Mouse (Mus musculus): Measurements from ENCODE around the gene Rexo4. TPM values are rescaled to one million over a fixed set of nuclear protein-coding genes. Genes with fewer than 3 reads are reported as not detected.

Rexo4 gene
- total RNA-seq, 2 experiments from 2014 or later: 13.6 to 16.4 TPM

DNA sequence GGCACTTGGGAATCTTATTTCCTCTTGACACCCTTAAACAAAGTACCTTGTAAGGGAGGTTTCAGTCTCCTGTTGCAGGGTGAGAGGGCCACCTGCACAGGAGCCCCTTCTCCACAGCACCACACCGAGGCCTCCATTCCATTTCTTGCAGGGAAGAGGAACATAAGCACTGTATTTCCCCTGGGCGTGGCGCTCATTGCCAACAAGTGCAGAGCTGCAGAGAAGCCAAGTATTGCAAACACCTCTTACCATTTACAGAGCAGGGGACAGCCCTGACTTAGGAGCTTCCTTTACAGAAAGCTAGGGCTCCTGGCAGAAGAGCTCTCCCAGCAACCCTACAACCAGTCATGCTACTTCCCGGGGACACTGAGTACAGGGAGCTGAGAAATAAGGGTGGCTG lies 12.0 kb downstream of the Rexo4 start:
- intact Hi-C loops (cut with DNase I): no loop called here
- DNase-seq: no peak

DNA sequence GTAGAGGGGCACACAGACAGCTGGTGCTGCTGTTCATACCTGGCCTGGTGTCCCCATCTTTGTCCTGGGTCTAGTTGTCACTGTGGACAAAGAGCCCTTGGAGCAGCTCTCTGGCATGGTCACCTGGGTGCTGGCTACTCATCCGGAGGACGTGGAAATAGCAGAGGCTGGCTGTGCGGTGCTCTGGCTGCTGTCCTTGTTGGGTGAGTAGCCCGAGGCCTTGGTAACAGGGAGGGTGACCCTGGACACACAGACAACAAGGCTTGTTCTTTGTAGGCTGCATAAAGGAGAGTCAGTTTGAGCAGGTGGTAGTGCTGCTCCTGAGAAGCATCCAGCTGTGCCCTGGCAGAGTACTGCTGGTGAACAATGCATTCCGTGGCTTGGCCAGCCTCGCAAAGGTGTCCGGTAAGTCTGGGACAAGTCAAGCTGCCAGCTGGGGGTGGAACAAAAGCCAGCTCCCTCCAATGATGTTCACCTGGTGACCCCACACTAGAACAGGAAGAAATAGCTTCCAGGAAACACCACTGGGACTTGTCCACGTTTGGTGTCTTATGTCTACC lies 12.8 kb downstream of the Rexo4 start:
- intact Hi-C loops (cut with DNase I): no loop called here
- DNase-seq: no peak

DNA sequence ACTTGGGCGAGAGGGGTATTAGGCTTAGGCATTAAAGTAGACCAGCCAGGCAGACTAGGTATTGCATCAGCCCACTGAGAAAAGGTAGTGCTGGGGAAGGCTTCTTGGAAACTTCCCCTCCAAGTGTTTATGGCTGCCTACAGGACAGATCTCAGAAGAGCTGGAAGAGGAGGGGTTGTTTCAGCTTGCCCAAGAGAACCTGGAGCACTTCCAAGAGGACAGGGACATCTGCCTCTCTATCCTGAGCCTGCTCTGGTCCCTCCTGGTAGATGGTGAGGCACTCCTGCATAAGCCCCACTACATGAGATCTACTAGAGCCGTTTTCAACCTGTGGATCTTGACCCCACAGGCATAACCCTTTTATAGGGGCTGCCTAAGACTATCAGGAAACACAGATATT lies 13.8 kb downstream of the Rexo4 start:
- intact Hi-C loops (cut with DNase I): no loop called here
- no peak for DNase-seq

DNA sequence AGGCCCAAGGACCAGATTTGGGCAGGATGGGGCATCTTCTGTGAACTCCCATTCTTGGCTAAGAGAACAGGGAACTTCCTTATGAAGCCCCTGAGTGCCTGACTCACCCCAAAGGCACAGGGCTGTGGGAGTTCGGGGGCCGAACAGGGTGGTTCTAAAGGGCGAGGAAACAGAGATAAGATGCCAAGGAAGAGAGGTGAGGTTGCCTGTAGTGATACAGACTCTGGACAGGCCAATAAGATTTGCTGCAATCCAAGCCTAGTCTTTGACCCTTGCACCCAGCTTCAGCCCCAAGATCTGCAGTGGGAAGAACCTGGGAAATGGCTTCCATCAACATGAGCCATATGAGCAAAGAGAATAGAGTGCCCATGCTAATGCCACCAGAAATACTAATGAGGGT lies 20.9 kb downstream of the Rexo4 start:
- no peak for DNase-seq
- intact Hi-C loops (cut with DNase I): no loop called here

DNA sequence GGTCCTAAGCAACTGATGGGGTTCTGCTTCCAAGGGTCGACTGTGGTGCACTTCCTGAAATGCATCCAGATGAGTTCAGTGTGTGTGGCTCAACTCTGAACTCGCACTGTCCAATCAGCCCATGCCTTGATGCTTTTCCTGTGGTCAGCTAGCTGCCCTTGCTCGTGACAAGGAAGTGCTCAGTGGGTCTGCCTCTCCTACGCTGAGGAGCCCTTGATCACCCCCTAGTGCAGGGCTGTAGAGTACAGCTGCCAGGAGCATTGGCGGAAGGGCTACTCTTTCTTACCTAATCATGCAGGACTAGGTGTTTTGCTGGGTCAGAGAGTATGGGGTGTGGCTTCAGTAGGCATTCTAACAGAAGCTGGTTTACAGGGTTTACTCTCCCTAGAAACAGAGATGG lies 22.6 kb downstream of the Rexo4 start:
- intact Hi-C loops (cut with DNase I): no loop called here
- no peak for DNase-seq

DNA sequence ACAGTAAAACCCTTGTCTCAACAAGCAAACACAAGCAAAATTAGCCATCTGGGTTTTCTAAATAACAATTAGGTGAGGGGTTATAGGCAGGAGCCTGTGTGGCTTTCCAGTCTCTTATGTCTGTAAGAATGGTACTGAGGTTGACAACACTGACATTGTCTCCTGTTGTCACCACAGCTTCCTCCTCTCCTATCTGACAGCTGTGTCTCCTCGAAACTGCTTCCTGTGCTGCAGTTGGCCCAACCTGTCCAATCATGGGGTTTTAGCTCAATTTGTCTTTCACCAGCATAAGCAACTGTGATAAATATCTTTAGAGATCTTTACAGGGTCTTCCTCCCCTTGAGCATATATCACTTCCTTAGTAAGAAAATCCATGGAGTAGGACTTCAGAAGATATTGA lies 27.8 kb downstream of the Rexo4 start:
- no peak for DNase-seq
- intact Hi-C loops (cut with DNase I): loop anchor here (10.0 kb wide), 1 partner anchor 298 kb away; no protein-coding TSS in a partner anchor

DNA sequence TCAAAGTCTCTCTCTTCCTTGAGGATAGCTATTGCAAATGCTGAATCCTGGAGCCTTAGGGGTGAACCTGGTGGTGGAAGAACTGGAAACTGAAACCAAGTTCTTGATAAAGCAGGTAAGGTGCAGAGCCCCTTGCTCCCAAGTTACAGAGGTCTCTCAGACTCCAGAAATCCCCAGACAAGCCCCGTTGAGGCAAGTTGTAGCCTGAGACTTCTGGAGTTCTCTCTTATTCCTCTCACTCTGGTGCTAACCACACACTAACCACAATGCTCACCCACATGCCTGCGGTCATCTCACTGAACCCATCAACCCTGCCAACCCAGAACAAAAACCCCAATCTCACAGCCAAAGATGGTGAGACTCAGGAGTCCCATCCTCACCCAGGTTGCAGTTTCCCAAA lies 28.9 kb downstream of the Rexo4 start:
- DNase-seq: no peak
- intact Hi-C loops (cut with DNase I): loop anchor here (10.0 kb wide), 1 partner anchor 300 kb away; no protein-coding TSS in a partner anchor

DNA sequence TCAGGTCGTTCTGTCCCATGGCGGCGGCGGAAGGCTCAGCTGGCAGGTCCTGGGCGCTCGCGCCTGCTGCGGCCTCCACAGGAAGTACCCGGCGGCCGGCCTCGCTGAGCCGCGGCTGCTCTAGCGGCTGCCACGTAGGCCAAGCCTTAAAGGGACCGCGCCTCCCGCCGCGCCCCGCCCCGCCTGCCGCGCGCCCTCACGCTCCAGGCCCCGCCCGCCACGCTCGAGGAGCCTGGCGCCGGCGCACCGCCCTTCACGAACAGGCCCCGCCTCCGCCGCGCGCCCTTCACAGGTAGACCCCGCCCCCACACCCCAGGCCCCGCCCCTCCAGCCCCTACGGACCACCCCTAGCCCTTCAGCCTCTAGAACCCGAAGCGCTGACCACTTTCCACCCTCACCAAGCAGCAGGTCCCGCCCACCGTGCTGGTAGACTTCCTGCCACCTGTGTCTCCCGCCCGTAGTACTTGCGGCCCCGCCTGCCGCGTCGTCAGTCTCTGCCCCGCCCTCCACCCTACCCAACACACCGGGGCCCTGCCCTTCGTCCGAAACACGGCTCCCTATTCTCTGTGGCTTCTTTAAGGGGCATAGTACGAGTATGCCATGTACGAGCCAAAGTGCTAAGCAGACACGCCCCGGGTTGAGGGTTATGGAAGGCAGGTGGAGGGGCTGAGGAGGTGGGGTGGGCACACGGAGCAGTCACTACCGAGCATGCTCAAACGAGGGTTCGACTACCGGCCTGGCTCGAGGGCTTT lies 30.7 kb downstream of the Rexo4 start, which contains the start of the genes Surf4 and Stkld1:
TSS of gene Surf4 (minus strand) at position 625 of the 752 bp plus-strand sequence.
TSS of gene Stkld1 (plus strand) at position 744 of the 752 bp plus-strand sequence.
- intact Hi-C loops (cut with DNase I): loop anchor here (1.0 to 10.0 kb wide), 3 partner anchors 17 to 301 kb away; partner anchors contain the start of genes Surf1 and Surf2
- DNase-seq: peak; percentile 93 to 96

DNA sequence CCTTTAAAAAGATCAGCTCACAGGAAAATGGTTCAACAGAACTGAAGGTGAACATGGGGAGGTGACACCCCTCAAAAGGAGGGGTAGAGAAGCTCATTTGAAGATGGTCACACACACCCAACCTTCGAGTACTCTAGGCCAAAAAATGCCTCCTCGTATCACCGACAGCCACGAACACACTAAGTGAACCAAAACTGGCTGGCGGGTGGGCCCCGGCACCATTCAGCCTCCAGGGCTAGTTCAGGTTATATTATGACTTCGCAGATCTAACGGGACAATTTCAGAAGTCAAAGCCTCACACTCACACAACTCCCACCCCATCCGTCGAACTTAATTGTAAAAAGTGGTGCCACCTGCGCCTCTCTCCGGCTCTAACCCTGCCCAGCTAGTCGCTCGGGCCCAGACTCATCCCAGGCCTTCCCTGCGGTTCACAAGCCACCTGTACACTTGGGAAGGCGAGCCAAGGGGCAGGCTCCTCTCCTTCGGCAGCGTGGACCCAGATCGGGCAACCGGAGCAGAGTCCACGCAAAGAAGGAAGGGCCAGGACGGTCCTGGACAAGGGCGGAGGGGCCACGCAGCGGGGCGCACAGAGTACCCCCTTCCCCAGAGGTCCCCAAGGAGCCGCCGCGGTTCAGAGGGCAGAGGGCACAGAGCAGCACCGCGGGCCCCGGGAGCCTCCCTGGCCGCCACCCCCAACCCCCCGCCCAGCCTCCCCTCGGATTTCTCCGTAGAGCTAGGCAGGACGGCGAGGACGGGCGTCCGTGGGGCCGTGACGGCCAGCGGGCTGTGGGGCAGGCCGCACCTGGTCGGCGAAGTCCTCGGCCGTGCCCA lies 31.5 kb downstream of the Rexo4 start:
- DNase-seq: peak in 1 of 2 experiments; percentile 48
- intact Hi-C loops (cut with DNase I): loop anchor here (1.0 to 10.0 kb wide), 3 partner anchors 16 to 302 kb away; partner anchors contain the start of genes Surf1 and Surf2

DNA sequence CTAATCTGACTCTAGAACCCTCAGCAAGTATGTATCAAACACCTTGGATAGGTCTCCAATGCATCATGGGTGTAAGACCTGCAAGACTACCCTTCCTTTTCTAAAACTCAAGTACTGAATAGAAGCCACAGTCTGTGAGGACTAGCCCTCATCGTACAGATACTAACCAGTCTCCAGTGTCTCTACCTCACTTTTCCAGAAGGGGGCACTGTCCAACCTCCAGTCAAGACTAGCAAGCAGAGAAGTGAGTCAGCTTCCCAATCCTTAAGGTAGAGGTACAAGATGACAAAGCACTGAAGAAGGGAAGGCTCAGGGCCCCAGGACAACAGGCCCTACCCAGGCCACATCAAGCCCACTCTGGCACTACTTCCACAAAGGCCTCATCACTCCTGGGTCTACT lies 33.8 kb downstream of the Rexo4 start:
- DNase-seq: peak; percentile 41 to 70
- intact Hi-C loops (cut with DNase I): loop anchor here (1.0 to 10.0 kb wide), 2 partner anchors 108 to 304 kb away; no protein-coding TSS in a partner anchor

DNA sequence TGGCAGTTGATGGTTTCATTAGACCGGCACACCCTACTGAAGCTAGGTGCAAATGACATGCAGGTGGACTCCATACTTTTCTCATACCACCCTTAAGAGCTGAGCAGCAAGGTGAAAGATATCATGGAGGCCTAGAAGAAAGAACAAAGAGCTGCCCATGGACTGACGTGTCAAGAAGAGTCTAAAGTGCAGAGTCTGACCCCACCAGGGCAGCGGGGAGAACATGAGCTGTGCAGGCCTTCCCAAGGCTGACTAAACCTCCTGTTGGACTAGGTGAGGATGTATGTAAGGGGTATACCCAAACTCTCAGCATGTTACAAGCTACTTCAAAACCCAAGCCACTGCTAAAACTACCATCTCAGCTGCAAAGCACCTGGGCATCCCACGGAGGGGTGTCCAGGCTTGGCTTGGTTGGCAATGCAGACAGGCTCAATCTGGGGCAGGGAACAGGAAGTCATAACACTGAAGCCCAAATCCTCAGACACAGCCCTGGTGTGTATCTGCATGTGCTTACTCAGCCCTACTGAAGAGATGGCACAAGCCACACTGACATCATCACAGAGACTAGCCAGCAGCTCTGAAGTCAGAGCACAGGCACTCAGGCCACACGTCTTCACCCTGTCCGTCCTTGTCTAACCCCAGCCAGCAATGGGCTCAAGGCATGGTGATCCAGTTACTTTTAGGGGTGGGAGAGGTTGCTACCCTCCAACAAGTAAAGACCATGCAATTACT lies 36.3 kb downstream of the Rexo4 start:
- DNase-seq: no peak
- intact Hi-C loops (cut with DNase I): no loop called here

DNA sequence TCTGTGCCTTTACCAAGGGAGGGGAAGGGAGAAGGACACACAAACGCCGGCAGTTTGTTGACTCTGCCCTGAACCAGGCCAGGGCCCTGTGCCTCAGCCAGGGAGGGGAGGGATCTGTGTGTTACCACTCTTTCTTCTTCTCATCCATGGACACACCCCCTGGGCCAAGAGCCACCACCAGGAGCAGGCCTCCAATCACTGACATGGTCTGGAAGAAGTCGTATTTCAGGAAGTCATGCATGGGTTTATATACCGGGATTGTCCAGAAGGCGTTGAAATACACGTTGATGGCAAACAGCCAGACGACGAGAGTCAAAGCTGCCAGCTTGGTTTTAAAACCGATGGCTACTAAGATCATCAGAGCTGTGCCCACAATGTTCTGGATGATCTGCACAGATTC lies 42.4 kb downstream of the Rexo4 start:
- DNase-seq: peak in 1 of 2 experiments; percentile 35
- intact Hi-C loops (cut with DNase I): no loop called here

DNA sequence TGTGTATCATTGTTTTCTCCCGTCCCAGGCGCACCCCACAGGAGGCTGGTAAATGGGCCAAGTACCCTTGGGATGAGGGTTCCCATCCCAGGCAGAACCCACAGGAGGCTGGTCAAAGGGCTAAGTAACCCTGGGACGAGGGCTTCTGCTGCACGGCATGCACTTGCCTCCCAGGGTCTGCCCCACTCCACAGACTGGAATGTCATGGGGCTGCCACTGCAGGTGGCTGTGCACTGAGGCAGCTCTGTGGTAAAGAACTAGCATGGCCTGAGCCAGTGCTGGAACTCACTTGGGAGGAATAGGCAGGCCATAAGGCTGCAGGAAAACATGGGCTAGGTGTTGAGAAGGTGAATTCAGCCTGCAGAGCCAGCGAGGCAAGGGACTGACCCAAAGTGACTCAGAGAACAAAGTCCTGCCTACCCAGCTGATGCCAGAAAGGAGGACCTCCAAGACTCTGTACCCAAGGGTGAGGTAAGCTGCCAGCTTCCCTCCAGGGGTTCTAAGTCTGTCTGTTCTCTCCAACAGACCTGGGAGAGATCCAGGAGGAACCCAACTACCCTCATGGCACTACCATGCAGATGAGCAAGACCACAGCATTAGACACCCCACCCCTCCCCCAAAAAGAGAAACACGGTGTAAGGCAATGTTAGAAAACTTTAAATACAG lies 43.9 kb downstream of the Rexo4 start:
- DNase-seq: no peak
- intact Hi-C loops (cut with DNase I): no loop called here

DNA sequence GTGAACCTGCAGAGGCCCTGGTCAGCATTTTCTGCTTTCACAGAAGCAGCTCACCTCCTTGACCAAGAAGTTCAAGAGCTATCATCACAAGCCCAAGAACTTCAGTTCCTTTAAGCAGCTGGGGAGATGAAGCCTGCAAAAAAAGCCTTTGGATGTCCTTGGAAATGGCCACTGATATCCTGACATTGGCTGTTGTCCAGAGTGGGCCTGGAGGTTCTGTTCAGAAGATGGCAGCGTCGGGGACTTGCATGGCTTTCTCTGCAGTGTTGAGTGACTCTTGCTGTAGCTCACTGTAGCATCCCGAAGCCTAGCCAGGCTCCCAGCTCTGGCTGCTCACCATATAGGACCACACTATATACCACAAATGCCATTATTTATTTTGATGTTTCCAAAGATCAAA lies 44.5 kb downstream of the Rexo4 start:
- DNase-seq: no peak
- intact Hi-C loops (cut with DNase I): no loop called here

DNA sequence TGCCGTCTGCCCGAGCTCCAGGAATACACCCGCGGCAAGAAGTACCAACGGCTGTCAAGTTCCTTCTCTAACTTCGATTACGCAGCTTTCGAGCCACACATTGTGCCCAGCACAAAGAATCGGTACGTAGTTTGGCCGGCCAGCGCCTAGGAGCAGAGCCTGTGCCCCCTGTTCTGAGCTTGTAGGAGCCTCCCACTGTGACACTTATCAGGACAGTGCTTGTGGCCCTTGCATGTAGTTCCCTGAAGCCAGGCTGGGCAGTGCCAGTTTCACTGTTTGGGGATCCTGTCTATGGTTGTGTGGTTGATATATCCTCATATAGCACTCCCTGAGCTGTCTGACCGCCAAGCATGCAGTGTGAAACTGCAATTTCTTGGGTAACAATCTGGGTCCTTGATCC lies 47.4 kb downstream of the Rexo4 start:
- intact Hi-C loops (cut with DNase I): loop anchor here (2.0 kb wide), 1 partner anchor 16 kb away; the partner anchor contains the start of gene Surf4
- no peak for DNase-seq

DNA sequence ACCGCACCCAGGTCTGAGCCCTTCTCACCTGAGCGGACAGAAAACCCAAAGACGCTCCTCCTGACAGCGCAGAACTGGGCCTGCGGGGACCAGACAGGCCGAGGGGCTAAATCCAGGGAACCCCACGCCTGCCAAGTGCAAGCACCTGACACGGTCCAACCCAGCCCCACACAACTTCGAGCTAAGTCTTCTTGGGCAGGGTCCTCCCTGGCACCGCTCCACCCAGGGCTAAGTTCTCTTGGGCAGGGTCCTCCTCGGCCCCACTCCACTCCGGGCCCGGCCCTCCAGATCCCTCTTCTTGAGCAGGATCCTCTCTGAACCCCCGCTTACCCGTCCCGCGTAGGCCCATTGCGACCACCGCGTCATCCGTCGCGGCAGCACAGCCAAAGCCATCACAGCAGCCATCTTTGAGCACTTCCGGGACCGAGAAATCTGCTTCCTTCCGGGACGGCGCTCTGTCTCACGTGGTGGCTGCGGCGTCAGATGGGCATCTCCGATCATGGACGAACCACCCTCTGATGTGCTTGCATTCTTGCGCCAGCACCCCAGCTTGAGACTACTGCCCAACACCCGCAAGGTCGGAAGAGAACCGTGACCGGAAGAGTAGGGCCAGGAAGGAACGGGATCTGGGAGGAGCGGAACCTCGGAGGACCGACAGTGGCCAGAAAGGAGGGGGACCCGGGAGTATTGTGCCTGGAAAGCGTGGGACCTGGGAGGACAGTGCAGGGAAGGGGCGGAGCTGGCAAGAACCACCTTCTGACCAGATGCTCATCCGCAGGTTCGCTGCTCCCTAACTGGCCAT lies 48.1 kb downstream of the Rexo4 start, which contains the start of the genes Surf2 and Surf1:
TSS of gene Surf2 (plus strand) at position 441 of the 802 bp plus-strand sequence.
TSS of gene Surf1 (minus strand) at position 604 of the 802 bp plus-strand sequence.
- intact Hi-C loops (cut with DNase I): loop anchor here (2.0 kb wide), 1 partner anchor 17 kb away; the partner anchor contains the start of gene Surf4
- DNase-seq: peak; percentile 69 to 81

DNA sequence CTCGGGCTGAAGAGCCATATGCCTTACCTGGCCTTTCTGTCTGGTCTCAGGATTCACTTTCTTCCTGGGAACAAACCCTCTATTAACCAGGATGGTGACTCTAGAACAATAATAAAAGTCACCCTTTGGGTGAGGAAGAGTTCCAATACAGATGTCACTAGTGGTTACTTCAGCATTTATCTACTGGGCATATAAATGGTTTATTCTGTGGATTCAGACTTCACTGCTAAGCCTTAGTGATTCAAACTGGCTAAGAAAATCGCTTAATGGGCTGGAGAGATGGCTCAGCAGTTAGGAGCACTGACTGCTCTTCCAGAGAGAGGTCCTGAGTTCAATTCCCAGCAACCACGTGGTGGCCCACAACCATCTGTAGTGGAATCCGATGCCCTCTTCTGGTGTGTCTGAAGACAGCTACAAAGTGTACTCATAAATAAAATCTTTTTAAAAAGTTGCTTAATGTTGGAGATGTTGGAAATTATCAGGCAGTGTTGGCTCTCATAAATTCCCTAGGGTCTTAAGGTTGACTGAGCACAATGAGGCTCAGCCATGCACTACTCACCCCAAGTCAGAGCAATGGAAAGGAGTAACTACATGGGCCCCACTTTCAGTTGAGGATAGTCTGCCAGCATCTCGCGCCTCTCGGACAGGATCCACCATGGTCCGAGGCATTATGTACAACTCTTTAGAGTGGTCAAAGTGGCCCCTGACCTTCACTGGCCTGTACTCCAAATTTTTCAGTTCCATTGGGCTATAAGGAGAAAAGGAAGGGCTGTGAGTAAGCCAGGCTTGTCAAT lies 49.8 kb downstream of the Rexo4 start:
- intact Hi-C loops (cut with DNase I): no loop called here
- DNase-seq: no peak

Data from heart, postnatal 14 days (tissue).